Mouse (Mus musculus) layer of hippocampus, adult 18-20 months (tissue): ENCODE results near the gene Cox7a1. TPM values are rescaled to one million over a fixed set of nuclear protein-coding genes. Genes with fewer than 3 reads are reported as not detected.
"Not testable (repeated sequence)": the region's sequence is repeated elsewhere in the genome, so short reads cannot be mapped to it uniquely, and the experiment has no call there.

ENCODE experiments used
- DNase-seq, 2 experiments: peaks; one replicate each; pipeline ENCODE4 v3.0.0; 2022; ENCODE audit warnings: low spot score in 2 of 2
- long read RNA-seq: library from polyadenylated mRNA; stranded (forward); transcript quantifications from one replicate; pipeline ENCODE4 v2.0.0, GENCODE M21; 2021
- total RNA-seq, 2 experiments: library from RNA; stranded (reverse); gene quantifications; 2 replicates each; pipeline ENCODE4 v1.2.3; 2021

Gene Cox7a1
- total RNA-seq: 1 to 10 TPM; 3.1 to 4.6 TPM
- long read RNA-seq, partial matches to known transcripts: 0 of 3 reads
- long read RNA-seq, other reads (novel, unspliced or antisense): 0 of 3 reads

- peak in 1 of 2 experiments; percentile 51 for DNase-seq
These were observed at the start of gene Cox7a1 for GRCm38 (mm10) chr7:30183879-30184289. Cox7a1 (plus strand) TSS chr7:30184144.

DNA sequence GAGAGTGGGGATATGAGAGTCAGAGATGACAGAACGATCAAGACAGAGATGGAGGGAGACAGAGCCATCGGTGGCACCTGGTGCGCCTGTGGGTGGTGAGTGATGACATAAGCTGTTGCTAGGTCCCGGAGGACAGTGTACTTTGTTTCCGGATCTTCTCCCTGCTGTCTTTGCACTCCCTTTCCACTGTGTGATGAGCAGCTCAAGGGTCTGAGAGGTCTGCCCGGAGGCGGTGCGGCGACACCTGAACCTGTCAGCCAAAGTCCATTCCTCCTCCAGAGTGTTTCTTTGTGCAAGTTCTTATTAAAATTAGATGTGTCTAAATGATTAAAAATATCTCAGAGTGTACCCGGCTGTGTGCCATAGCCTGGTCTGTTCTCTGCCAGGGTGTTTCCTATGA lies 47.1 kb upstream of the Cox7a1 start:
- DNase-seq: peak in 1 of 2 experiments; percentile 53

- DNase-seq: no peak
These were observed 40.8 kb upstream of the Cox7a1 start for GRCm38 (mm10) chr7:30143170-30143554.

DNA sequence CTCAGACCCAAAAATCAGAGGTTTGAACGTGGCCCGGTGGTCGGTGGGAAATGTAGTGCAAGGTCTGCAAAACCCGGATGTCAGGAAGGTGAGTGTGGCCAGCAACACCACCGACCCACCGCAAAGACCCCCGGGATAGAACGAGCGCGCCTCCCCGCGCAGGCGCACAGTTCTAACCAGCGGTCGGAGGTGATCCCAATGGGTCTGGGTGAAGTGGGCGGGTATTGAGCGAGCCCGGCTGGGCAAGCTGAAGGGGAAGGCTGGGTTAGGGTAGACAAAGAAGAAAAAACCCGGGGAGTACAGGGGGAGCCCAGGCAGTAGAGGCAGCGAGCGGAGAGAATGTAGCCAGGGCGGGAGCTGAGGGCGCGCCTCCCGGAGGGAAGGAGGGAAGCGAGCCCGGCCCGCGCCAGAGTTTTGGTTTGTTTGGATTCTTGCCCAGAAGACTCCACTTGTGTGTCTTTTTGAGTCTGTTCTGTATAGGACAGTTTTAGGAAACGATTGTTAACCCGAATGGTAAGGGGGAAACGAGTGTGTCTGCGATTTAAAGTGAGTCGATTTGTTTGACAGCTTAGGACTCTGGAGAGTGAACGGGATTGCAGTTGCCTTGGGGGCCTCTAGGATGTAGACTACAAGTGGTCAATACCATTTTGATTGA lies 40.3 kb upstream of the Cox7a1 start:
- DNase-seq: peak; percentile 47 to 75

GRCm38 (mm10) chr7:30147011-30147410 lies 36.9 kb upstream of the Cox7a1 start:
- DNase-seq: no peak

- no peak for DNase-seq
These were observed 29.9 kb upstream of the Cox7a1 start for GRCm38 (mm10) chr7:30154040-30154439.

- no peak for DNase-seq
These were observed 28.4 kb upstream of the Cox7a1 start for GRCm38 (mm10) chr7:30155507-30155906.

DNA sequence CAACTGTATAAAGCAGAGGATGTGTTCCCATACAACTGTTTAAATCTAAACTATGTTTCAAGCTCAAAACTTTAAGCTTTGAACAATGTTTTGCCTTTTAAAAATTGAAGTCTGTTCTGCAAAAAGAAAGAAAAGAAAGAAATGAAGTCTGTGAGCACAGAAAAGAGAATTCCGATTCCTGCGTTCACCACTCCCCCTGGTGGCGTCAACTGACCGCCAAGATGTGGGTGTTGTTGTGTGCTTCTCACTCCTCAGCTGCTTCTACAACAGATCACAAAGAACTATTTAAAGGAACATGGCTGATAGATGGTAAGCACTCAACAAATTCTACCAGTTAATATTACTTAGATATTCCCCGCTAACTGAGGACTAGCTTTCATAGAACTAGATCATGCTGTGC lies 20.8 kb upstream of the Cox7a1 start:
- no peak for DNase-seq

- DNase-seq: no peak
These were observed 19.2 kb upstream of the Cox7a1 start for GRCm38 (mm10) chr7:30164745-30165144.

- DNase-seq: peak in 1 of 2 experiments; percentile 56
These were observed 14.9 kb upstream of the Cox7a1 start for GRCm38 (mm10) chr7:30168914-30169582.

DNA sequence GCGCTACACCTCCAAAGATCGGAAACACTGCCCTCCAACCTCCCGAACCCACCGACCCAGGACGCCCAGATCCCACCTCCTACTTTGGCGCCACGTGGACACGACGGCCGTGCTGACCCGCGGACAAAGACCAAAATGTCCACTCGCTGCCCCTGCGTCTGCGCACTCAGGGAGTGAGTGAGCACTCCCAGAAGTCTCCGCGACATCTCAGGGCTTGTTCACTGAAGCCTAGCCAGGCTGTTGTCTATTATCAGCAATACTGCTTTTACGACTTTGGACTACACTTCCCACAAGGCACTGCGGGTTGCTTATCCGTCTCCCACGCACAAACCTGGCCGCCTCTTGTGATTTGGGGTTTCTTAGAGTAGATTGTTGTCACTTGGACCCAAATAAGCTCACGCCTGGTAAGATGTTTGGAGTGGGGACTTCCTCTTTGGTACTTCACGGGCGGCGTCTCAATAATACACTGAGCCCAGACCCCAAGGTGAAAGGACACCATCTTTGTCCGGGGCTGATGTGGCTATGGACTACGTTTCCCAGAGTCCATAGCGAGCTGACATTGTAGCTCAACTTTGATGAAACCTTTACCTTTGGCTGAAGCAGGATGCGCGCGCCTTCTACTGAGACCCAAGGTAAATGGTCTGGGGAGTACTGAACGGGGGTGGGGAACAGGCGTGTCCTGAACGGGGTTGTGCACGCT lies 14.2 kb upstream of the Cox7a1 start, which contains the start of gene Zfp146:
Zfp146 (minus strand) TSS at position 168 of the 700 bp plus-strand sequence.
- peak; percentile 93 to 98 for DNase-seq

DNA sequence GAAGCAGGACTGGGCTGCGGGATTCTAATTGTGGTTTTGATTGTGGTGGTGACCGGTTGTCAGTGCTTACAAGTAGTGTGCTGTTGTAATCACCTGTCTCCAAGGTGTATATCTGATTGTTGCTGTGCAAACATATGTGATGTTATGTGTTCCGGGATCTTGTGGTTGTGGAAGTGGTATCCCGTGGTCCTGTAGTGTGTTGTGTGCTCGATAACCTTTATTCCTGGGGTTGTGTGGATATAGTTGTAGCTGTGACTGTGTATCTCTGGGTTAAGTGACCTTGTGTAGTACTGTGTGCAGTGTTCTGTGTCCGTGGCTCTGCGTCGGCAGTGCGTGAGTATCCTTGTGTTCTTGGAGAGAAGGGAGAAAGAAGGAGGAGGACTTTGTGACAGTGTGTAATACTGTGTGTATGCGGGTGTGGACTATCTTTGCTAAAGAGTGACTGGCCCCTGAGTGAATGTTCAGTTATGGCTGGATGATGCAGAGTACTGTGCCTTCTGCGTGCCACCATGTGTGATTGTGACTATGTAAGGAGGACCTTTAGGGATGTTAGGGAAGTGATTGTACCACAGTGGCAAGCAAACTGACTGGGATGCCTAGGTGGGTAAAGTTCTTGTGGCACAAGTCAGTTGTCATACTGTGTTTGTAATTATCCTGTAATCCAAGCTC lies 13.5 kb upstream of the Cox7a1 start:
- DNase-seq: peak in 1 of 2 experiments; percentile 20

- no peak for DNase-seq
These were observed 7.5 kb upstream of the Cox7a1 start for GRCm38 (mm10) chr7:30176474-30176873.

DNA sequence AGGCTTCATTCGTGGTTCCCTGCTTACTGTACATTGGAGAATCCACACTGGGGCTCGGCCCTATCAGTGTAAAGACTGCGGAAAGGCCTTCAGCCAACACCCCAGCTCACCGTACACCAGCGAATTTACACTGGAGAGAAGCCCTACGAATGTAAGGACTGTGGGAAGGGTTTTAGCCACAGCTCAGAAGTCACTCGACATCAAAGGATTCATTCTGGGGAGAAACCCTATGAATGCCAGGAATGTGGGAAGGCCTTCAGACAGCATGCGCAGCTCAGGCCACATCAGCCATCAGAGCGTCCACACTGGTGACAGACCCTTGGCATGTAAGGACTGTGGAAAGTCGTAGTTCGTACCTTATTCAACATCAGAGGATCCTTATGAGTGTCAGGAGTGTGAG lies 5.7 kb upstream of the Cox7a1 start:
- no peak for DNase-seq

- DNase-seq: peak; percentile 58 to 86
These were observed 2.6 kb upstream of the Cox7a1 start for GRCm38 (mm10) chr7:30181308-30181707.

- DNase-seq: not testable (repeated sequence)
These were observed 2.0 kb upstream of the Cox7a1 start for GRCm38 (mm10) chr7:30181929-30182328.

- not testable (repeated sequence) for DNase-seq
These were observed 755 bp upstream of the Cox7a1 start for GRCm38 (mm10) chr7:30183189-30183588.

DNA sequence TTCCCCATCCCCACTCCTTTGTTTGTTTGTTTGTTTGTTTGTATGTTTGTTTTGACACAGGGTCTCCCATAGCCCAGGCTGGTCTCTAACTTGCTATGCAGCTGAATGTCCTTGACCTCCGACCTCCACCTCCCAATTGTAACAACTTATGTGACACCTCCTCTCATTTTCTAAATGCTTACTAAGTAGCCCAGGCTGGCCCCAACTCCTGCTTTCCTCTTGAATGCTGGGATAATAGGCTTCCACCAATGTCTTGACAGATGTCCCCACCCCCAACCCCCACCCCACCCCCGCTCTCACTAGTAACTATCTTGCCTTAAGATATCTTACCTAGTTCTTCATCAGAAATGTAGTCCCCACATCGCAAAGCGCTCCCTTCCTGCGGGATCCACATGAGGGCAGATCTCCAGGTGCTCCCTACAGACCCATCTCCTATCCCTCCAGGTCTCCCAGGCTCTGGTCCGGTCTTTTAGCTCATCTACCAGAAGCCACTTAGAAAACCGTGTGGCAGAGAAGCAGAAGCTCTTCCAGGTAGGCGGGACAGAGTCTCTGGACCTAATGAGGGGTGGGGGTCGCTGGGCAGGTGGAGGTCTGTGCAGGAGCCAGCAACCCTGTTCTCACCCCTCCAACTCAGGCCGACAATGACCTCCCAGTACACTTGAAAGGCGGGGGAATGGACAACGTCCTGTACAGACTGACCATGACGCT lies 851 bp downstream of the Cox7a1 start:
- DNase-seq: no peak

DNA sequence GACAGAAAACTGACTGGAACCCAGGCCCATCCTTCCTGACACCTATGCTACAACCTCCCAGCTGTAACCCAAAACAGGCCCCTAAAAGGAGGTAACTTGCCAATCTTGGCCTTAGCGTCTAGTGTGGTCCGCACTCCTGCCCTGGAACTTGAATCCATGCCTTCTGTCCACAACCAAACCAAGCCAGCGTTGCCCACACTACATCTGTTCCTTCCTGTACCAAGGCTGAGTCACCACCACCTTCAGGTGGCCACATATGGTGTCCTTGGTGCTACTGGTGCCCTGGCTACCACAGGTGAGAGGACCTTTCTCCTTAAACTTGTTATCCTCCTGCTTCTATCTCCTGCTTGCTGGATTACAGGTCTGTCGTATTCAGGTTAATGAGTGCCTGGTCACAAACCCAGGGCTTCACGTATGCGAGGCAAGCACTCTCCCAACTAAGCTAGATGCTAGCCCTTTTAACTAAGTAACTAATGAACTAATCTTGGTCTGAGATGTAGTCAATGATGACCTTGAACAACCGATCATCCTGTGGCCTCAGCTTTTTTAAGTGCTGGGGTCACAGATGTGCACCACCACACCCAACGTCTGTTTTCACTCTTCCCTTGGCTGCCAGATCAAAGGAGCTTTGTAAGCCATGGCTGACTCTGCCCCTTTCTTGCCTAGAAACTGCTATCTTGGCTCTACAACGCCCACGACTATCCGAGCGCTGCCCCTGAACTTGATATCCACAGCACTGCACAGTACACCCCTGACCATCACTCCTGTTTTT lies 4.6 kb downstream of the Cox7a1 start:
- no peak for DNase-seq

GRCm38 (mm10) chr7:30189116-30189491 lies 5.2 kb downstream of the Cox7a1 start:
- no peak for DNase-seq
